Mouse (Mus musculus) heart, adult 9 months (tissue): ENCODE data around the gene Agfg1.

Experiments
- DNase-seq, 2 experiments: peaks; one replicate each; pipeline ENCODE4 v3.0.0; 2022; ENCODE audit warnings: low spot score in 2 of 2

Agfg1 gene

GRCm38 (mm10) chr1:82839296-82839613, at the start of gene Agfg1:
Gene Agfg1 (plus strand): TSS chr1:82839483.
- peak; percentile 87 to 89 for DNase-seq

- no peak for DNase-seq
Measured at GRCm38 (mm10) chr1:82791105-82791504, 48.2 kb upstream of the Agfg1 start.

- DNase-seq, result no peak
Measured at GRCm38 (mm10) chr1:82792238-82792637, 47.0 kb upstream of the Agfg1 start.

- DNase-seq, result no peak
Measured at GRCm38 (mm10) chr1:82793110-82793509, 46.2 kb upstream of the Agfg1 start.

- no peak for DNase-seq
Measured at GRCm38 (mm10) chr1:82793986-82794385, 45.3 kb upstream of the Agfg1 start.

- no peak for DNase-seq
Measured at GRCm38 (mm10) chr1:82795211-82795610, 44.1 kb upstream of the Agfg1 start.

- peak; percentile 7 to 13 for DNase-seq
Measured at GRCm38 (mm10) chr1:82795702-82796443, 43.4 kb upstream of the Agfg1 start.

- no peak for DNase-seq
Measured at GRCm38 (mm10) chr1:82797088-82797487, 42.2 kb upstream of the Agfg1 start.

GRCm38 (mm10) chr1:82798304-82798703, 41.0 kb upstream of the Agfg1 start:
- DNase-seq, result no peak

GRCm38 (mm10) chr1:82798922-82799321, 40.4 kb upstream of the Agfg1 start:
- DNase-seq, result peak; percentile 6 to 16

- no peak for DNase-seq
Measured at GRCm38 (mm10) chr1:82801105-82801783, 38.0 kb upstream of the Agfg1 start.

GRCm38 (mm10) chr1:82803608-82804007, 35.7 kb upstream of the Agfg1 start:
- no peak for DNase-seq

- no peak for DNase-seq
Measured at GRCm38 (mm10) chr1:82804059-82804458, 35.2 kb upstream of the Agfg1 start.

- DNase-seq, result peak; percentile 17 to 24
Measured at GRCm38 (mm10) chr1:82806391-82806790, 32.9 kb upstream of the Agfg1 start.

GRCm38 (mm10) chr1:82807206-82807605, 32.1 kb upstream of the Agfg1 start:
- no peak for DNase-seq

GRCm38 (mm10) chr1:82808564-82808963, 30.7 kb upstream of the Agfg1 start:
- DNase-seq, result no peak

GRCm38 (mm10) chr1:82811766-82812165, 27.5 kb upstream of the Agfg1 start:
- DNase-seq, result no peak

- peak in 1 of 2 experiments; percentile 26 for DNase-seq
Measured at GRCm38 (mm10) chr1:82815941-82816716, 23.2 kb upstream of the Agfg1 start.

- no peak for DNase-seq
Measured at GRCm38 (mm10) chr1:82819366-82819765, 19.9 kb upstream of the Agfg1 start.

GRCm38 (mm10) chr1:82820179-82820578, 19.1 kb upstream of the Agfg1 start:
- no peak for DNase-seq

- DNase-seq, result no peak
Measured at GRCm38 (mm10) chr1:82820626-82821186, 18.6 kb upstream of the Agfg1 start.

- DNase-seq, result no peak
Measured at GRCm38 (mm10) chr1:82821846-82822245, 17.4 kb upstream of the Agfg1 start.
